Mouse (Mus musculus): ENCODE measurements at regions not wholly inside any gene's neighbourhood (a gene's known extent, or its start where the extent isn't known, plus 50 kb on each side); places are given as distances from the start of the nearest gene placed in this dataset.

DNA sequence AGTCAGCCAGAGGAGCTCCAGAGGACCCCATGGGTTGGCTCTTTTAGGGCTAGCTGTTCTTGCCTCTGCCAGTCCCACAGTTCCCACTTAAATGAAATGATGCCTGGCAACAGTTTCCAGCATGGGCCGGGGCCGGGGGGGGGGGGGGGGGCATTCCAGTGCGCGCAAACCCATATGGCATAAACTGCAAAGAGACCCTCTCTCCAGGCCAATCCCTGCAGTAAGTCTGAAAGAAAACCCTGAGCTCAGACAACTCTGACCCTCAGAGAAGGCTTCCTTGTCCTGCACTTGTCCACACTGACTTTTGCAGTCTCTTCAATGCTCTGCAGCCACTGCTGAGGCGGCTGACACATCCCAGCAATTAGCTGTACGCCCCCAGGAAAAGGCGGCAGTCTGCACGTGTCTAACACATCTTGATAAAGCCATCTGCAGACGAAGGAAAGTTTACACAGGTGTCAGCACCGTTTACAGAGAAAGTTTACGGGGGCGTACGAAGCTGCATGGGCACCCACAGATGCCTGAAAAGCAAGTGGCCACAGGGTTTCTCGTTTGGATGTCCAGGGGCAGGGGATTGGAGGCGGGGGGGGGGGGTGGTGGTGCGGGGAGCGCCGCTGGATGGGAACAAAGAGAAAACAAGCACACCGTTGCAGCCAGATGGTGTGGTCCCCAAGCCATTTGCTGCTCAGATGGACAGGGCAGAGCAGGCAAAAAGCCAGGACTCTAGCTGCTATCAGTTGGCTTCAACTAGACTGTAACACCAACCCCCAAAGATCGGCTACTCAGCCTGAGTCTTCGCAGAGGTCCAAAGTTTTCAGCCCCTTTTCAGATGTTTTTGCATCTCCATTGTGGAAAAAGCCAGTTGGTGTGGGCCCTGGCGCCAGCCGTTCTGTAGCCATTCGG is 244.0 kb upstream of the Hs6st1 start:
- no peak overlapping the region for H3K4me2 ChIP-seq (replicated peaks; ENCODE audit: low read depth, low read length)
- no peak overlapping the region for H3K4me3 ChIP-seq (ENCODE audit: low read depth, low read length)
- no peaks in the 10 kb centered on the region for H3K36me3 ChIP-seq (ENCODE audit: insufficient read depth, low read length)
- H3K9ac ChIP-seq (replicated peaks; ENCODE audit: low read depth) = no peak overlapping the region
- H3K27ac ChIP-seq (ENCODE audit: low read length) = no peak overlapping the region
- no peaks in the 10 kb centered on the region for H3K9me3 ChIP-seq (ENCODE audit: low read length)
- DNase-seq (ENCODE audit: low spot score) (no peak), ATAC-seq (no peak)
- no peaks in the 10 kb centered on the region for H3K4me1 ChIP-seq (ENCODE audit: insufficient read depth, low read depth, low read length)
- no peak for TF ChIP-seq EP300 (IDR thresholded peaks at IDR 0.05)
- no peak for TF ChIP-seq CTCF (IDR thresholded peaks at IDR 0.05)
- no peaks in the 10 kb centered on the region for H3K27me3 ChIP-seq (replicated peaks; ENCODE audit: insufficient read depth, low read length)
- WGBS = 42% methylated on average over 22 of the region's 24 CpGs

DNA sequence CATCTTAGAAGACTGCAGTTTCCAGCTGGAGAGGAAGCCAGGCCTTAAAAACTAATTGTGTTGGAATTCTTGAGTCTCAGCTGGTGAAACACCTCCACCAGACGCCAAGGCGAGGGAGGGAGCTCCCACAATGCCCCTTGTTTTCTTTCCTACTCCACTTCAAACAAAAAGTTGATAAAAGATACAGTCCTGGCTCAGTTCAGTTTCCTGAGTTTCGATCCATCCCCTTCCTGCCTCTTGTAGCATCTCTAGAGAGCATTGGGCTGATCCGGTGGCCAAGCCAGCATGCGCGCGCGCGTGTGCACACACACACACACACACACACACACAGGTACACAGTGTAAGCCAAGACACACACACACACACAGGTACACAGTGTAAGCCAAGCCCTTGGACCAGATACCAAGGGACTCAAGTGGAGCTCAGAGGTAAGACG is 242.7 kb upstream of the Hs6st1 start:
- no peak for ATAC-seq
- H3K9ac ChIP-seq (replicated peaks; ENCODE audit: low read depth) = no peak overlapping the region
- no peaks in the 10 kb centered on the region for H3K4me1 ChIP-seq (ENCODE audit: insufficient read depth, low read depth, low read length)
- no peaks in the 10 kb centered on the region for H3K36me3 ChIP-seq (ENCODE audit: insufficient read depth, low read length)
- no peaks in the 10 kb centered on the region for H3K27me3 ChIP-seq (replicated peaks; ENCODE audit: insufficient read depth, low read length)
- TF ChIP-seq EP300 (IDR thresholded peaks at IDR 0.05) (no peak), CTCF (IDR thresholded peaks at IDR 0.05) (no peak)
- no peak overlapping the region for H3K27ac ChIP-seq (ENCODE audit: low read length)
- no peak overlapping the region for H3K4me2 ChIP-seq (replicated peaks; ENCODE audit: low read depth, low read length)
- DNase-seq (ENCODE audit: low spot score) = no peak
- WGBS = 49% methylated on average over 10 of the region's 10 CpGs
- H3K4me3 ChIP-seq (ENCODE audit: low read depth, low read length) = no peak overlapping the region
- H3K9me3 ChIP-seq (ENCODE audit: low read length) = no peaks in the 10 kb centered on the region

DNA sequence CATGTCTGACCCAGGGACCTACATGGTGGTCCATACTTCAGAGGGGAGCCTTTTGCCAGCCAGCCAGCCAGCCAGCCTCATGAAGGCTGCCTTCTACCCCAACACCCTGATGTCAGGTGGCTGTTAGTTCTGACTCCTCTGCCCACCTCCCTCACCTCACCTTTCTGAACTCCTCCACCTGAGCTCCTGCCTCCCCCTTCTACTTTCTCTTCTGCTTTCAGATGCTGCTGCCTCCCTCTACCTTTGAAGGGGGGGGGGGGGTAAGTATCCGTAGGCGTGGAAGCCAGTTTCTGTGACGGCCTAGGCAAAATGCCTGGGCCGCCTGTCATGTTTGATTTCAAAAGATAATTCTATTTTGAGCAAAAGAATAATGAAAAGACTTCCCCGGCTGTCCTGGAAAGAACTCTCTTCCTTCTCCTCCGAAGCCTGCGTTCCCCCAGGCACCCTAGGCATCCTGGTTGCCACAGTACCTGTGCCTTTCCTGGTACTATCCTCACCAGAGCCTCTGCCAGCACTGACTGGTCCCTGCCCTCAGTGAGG is 241.6 kb upstream of the Hs6st1 start:
- no peaks in the 10 kb centered on the region for H3K9me3 ChIP-seq (ENCODE audit: low read length)
- no peak overlapping the region for H3K9ac ChIP-seq (replicated peaks; ENCODE audit: low read depth)
- no peaks in the 10 kb centered on the region for H3K27me3 ChIP-seq (replicated peaks; ENCODE audit: insufficient read depth, low read length)
- H3K27ac ChIP-seq (ENCODE audit: low read length) = no peak overlapping the region
- H3K4me2 ChIP-seq (replicated peaks; ENCODE audit: low read depth, low read length) = no peak overlapping the region
- no peaks in the 10 kb centered on the region for H3K36me3 ChIP-seq (ENCODE audit: insufficient read depth, low read length)
- DNase-seq (ENCODE audit: low spot score) (no peak), ATAC-seq (no peak)
- 75% methylated on average over 7 of the region's 7 CpGs for WGBS
- H3K4me1 ChIP-seq (ENCODE audit: insufficient read depth, low read depth, low read length) = no peaks in the 10 kb centered on the region
- H3K4me3 ChIP-seq (ENCODE audit: low read depth, low read length) = no peak overlapping the region
- no peak for TF ChIP-seq EP300 (IDR thresholded peaks at IDR 0.05)
- no peak for TF ChIP-seq CTCF (IDR thresholded peaks at IDR 0.05)

DNA sequence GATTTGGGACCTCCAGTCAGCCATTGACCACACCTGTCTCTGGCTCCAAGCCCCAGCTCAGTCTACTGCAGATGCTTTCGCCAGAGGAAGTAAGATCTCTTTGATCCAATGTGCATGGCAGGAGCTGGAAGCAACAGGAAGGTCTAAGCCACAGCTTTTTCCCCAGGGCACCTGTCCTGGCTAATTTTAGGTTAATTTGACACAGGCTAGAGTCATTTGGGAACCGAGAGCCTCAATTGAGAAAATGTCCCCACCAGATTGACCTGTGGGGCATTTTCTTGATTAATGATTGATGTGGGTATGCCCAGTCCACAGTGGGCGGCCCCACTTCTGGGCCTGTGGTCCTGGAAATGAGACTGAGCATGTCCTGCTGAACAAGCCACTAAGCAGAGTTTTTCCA is 240.7 kb upstream of the Hs6st1 start:
- H3K27me3 ChIP-seq (replicated peaks; ENCODE audit: insufficient read depth, low read length) = no peaks in the 10 kb centered on the region
- no peak overlapping the region for H3K27ac ChIP-seq (ENCODE audit: low read length)
- 74% methylated on average over 3 of the region's 3 CpGs for WGBS
- ATAC-seq = no peak
- no peaks in the 10 kb centered on the region for H3K4me1 ChIP-seq (ENCODE audit: insufficient read depth, low read depth, low read length)
- no peaks in the 10 kb centered on the region for H3K9me3 ChIP-seq (ENCODE audit: low read length)
- DNase-seq (ENCODE audit: low spot score) = no peak
- H3K9ac ChIP-seq (replicated peaks; ENCODE audit: low read depth) = no peak overlapping the region
- H3K36me3 ChIP-seq (ENCODE audit: insufficient read depth, low read length) = no peaks in the 10 kb centered on the region
- TF ChIP-seq CTCF (IDR thresholded peaks at IDR 0.05) (no peak), EP300 (IDR thresholded peaks at IDR 0.05) (no peak)
- no peak overlapping the region for H3K4me3 ChIP-seq (ENCODE audit: low read depth, low read length)
- no peak overlapping the region for H3K4me2 ChIP-seq (replicated peaks; ENCODE audit: low read depth, low read length)

DNA sequence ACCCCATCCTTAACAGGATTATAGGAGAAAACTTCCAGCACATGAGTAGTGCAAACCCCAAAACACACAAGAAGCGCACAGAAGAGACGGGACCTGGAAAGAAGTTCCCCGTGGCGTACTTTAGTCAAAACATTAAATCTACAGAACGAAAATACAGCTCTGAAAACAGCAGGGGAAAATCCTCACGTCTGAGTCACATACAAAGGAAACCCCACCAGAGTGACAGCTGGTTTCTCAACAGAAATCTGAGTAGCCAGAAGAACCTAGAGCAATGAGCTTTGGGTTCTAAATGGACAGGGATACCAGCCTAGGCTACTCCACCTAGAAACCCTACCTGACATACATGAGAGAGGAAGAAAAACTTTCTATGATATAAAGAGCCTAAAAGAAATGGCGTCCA is 234.0 kb upstream of the Hs6st1 start:
- no peaks in the 10 kb centered on the region for H3K36me3 ChIP-seq (ENCODE audit: insufficient read depth, low read length)
- H3K9ac ChIP-seq (replicated peaks; ENCODE audit: low read depth) = no peak overlapping the region
- H3K4me1 ChIP-seq (ENCODE audit: insufficient read depth, low read depth, low read length) = no peaks in the 10 kb centered on the region
- no peak for DNase-seq (ENCODE audit: low spot score)
- H3K27ac ChIP-seq (ENCODE audit: low read length) = no peak overlapping the region
- TF ChIP-seq CTCF (IDR thresholded peaks at IDR 0.05) (no peak), EP300 (IDR thresholded peaks at IDR 0.05) (no peak)
- H3K9me3 ChIP-seq (ENCODE audit: low read length) = no peaks in the 10 kb centered on the region; the same call in 1 of the 2 replicates
- no peak overlapping the region for H3K4me3 ChIP-seq (ENCODE audit: low read depth, low read length)
- WGBS = 78% methylated on average over 7 of the region's 7 CpGs
- no peak overlapping the region for H3K4me2 ChIP-seq (replicated peaks; ENCODE audit: low read depth, low read length)
- no peaks in the 10 kb centered on the region for H3K27me3 ChIP-seq (replicated peaks; ENCODE audit: insufficient read depth, low read length)
- ATAC-seq = no peak

DNA sequence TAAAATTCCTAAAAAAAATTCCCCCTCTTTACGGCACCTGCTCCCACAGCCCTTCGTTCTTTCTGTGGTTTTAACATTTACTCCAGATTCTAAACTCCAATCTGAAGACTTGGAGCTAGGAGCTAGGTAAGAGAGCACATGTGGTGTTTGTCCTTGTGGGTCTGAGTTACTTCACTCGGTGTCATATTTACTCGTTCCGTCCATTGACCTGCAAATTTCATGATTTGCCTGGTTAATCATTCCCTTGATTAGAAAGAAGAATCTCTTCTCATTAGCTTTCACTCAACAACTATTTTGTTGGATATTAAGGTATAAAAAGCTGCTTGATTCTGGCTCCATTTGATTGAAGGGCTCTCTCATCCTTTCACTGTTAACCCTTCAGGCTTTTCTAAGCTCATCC is 231.6 kb upstream of the Hs6st1 start:
- Histone ChIP-seq H3K36me3 (ENCODE audit: insufficient read depth, low read length) (no peaks in the 10 kb centered on the region), H3K4me3 (ENCODE audit: low read depth, low read length) (no peak overlapping the region), H3K9me3 (ENCODE audit: low read length) (no peaks in the 10 kb centered on the region; the same call in 1 of the 2 replicates), H3K27ac (ENCODE audit: low read length) (no peak overlapping the region), H3K4me1 (ENCODE audit: insufficient read depth, low read depth, low read length) (no peaks in the 10 kb centered on the region), H3K9ac (replicated peaks; ENCODE audit: low read depth) (no peak overlapping the region), H3K4me2 (replicated peaks; ENCODE audit: low read depth, low read length) (no peak overlapping the region), H3K27me3 (replicated peaks; ENCODE audit: insufficient read depth, low read length) (no peaks in the 10 kb centered on the region)
- DNase-seq (ENCODE audit: low spot score) (no peak), ATAC-seq (no peak)
- 65% methylated on average over 5 of the region's 5 CpGs for WGBS
- TF ChIP-seq EP300 (IDR thresholded peaks at IDR 0.05) (no peak), CTCF (IDR thresholded peaks at IDR 0.05) (no peak)
